Mouse (Mus musculus) spleen, postnatal 36 days (tissue): Measurements from ENCODE around the gene Prkca.
A peak's percentile ranks its signal among the peaks of the same experiment; 100 is the strongest.

Source experiments
- DNase-seq, 2 experiments: peaks; one replicate each; pipeline ENCODE4 v3.0.0; 2022; ENCODE audit warnings: low spot score in 2 of 2, mixed read lengths in 1 of 2

The Prkca gene

GRCm38 (mm10) chr11:108235081-108235703 lies 108.5 kb downstream of the Prkca start:
- no peak for DNase-seq

DNA sequence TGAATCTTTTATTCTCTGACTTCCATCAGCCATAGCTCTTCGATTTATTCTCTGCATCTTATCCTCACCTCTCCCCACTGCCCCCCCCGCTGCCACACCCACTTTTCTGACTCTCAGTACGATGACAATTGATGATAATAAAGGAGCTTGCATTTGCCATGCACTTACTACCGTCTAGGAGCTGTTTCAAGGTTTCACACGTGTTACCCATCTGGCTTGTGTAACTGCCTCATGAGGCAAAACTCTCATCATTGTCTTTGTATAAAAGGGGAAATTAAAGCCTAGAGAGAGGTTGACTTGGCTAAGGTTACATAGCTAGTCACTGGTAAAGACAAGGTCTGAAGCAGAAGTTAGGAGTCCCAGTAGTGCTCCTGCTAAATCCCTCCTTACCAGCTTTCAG lies 110.7 kb downstream of the Prkca start:
- DNase-seq, result no peak

DNA sequence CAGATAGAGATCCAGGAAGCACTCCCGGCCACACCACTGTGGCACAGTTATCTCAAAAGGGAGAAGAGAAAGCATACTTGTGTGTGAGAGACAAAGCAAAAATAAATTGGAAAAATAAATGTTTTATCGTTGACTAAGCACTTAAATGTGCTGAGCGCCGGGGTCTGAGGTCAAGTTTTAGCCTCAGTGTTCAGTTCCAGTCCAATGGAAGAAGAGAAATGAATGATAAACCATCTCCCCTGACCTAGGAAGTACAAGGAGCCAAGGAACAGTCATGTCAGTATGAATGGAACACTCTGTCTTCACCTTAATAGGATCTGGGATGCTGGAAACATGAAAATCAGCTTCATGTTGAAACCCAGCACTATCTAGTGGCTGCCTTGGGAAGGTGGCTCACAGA lies 113.6 kb downstream of the Prkca start:
- no peak for DNase-seq

DNA sequence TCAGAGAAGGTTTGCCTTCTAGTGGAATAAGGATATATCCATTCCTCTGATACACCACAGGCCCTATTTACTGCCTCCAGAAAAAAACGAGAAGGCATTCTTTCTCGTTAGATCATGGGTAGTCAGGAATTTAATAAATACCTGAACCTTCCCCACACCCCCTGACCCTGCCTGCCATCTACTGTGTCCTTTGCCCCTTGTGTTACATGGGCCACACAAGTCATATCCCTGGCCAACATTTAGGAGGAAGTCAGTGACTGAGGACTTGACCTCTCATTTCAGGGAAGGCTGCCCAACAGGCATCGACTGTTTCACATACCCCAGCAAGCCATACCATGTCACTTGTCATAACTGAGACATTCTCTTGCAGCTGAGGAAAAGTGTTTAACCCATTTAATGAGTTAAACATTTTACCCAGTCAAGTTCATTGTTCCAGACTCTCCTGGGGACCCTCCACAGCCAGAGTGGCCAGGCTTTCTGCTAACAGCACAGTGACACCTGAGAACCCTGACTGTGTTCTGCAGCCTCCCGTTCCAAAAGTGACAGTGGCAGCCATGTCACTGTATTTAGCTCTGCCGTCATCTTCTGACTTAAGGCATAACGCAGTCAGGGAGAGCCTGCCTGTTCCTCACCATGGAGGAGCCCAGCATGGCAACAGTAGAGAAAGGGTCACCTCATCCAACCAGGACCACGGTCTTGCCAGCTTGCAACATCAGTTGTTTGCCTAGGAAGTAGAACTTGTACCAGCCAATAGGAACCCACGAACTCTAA lies 114.4 kb downstream of the Prkca start:
- DNase-seq, result no peak

- DNase-seq, result no peak
These were observed 115.2 kb downstream of the Prkca start for GRCm38 (mm10) chr11:108228497-108228896.

DNA sequence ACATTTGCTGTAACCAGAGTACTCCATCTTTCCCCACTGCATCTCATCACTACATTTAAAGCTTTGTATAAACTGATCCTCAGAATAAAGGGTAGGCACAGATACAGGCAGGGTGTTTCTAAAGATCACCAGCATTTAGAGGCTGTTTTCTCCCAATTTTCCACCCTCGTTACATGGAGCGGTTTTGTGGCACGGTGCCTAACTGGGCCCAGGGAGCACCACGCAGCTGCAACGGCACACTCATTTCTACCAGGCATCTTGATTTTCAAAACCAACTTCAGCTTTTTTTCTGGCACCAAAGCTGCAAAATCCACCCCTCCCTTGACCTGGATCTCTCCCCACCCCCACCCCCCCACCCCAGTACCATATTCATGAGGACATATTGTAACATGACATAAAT lies 117.5 kb downstream of the Prkca start:
- no peak for DNase-seq

DNA sequence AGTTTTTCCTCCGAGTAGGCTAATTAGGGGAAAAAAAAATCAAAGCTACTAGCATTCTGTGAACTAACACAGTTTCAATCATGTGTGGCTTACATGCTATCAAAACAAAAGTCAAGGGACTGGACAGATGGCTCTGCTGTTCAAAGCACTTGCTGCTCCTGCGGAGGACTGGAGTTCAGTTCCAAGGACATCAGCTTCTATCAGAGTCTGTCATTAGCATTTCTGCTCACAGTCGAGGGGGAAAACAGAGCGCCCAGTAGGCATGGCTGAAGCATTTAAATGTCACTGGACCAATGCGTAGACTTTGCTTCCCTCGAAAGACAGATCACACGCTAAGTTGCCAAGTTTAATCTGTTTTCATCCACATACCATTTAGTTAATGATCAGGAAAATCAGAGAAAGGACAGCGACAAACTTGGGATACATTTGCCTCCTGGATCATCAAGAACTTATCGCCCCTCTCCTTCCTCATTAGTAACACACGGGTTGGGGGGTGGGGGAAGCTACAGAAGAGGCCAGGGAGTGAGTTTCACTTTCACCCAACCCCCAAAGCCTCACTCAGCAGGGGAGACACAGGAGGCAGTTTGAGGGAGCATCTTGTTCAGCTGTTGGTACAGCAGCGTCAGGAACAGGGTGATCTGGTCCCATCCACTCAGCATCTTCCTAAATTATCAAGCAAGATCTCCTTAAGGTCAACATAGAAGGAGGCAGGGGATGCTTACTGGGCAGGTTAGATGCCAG lies 119.3 kb downstream of the Prkca start:
- peak; percentile 37 to 56 for DNase-seq

DNA sequence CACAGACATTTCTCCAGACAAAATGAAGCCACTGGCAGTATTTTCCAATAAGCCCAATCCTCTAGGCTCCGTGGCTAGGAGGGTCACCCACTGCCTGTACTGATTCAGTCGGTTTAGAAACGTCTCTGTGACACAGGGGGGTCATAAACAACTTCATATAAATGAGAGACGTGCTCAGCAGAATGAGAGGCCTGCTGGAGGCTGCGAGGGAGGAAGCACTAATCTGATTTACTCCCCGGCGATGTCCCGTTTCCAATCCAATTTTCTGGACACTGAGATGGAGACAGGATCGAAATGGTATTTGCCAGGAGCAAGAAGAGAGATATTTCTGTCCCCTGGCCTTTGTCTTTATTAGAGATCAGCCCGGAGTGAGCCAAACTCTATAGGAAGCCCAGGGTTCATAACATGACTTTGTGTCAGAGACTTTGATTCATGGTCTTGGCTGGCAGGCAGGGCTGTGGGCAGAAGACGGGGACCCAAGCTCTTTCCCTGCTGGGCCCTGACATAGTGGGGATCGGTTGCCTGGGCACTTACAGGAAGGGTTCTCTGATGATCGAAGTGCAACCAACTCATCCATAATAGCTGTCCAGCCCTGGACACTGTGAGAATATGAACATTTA lies 120.0 kb downstream of the Prkca start:
- DNase-seq, result no peak

DNA sequence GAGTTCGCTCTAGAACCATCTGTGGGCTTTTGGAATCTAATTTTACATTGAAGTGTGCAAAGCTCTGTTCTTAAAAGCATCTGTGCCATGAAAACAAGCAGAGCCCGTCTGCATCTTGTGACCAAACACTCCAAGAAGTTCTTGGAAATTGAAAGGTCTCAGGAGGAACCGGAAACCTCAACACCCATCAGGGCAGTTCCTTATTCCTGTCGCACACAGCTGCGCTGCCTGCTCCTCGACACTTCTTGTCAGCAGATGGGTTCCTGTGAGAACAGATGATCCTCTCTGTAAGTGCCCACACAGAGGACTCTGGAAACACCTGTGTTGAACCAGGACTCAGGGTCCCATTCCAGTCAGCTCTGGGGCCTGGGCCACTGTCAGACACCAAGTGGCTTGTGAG lies 120.6 kb downstream of the Prkca start:
- peak; percentile 64 to 74 for DNase-seq

DNA sequence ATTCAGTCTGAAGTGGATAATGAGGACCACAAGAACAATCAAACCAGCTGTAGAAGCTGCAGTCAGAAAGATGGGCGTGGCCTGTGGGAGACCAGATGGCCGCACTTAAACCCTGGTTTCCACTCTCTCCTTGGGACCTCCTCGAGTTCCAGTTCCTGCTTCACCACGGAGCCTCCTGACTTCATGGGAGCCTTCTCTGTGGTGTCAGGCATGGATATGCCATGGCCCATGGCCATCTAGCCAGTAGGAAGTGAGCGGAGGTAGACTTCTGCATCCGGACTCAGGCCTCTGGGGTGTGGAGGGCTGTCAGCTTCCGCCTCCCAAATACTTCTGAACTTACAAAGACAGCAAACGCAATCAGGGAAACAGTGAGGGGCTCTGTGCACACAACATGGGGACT lies 121.1 kb downstream of the Prkca start:
- peak; percentile 60 to 68 for DNase-seq

DNA sequence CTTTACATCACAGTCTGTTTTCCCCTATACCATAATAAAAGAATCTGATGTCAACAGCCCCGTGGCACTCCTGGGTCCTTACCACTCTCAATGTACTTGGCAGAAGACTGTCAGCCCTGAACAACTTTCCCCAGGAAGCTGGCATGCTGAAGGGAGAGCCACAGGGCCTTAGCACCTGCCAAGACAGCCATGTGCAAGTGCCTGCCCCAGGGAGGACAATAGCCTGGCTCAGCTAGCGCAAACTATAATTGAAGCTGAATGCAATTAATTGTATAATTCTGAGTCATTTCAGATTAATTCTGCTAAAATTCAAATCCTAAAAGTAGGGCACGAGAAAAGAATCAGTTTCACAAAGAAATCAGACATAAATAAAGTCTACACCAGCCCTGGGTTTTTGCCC lies 121.7 kb downstream of the Prkca start:
- no peak for DNase-seq

GRCm38 (mm10) chr11:108221124-108221835 lies 122.4 kb downstream of the Prkca start:
- no peak for DNase-seq

GRCm38 (mm10) chr11:108220605-108221004 lies 123.1 kb downstream of the Prkca start:
- no peak for DNase-seq

DNA sequence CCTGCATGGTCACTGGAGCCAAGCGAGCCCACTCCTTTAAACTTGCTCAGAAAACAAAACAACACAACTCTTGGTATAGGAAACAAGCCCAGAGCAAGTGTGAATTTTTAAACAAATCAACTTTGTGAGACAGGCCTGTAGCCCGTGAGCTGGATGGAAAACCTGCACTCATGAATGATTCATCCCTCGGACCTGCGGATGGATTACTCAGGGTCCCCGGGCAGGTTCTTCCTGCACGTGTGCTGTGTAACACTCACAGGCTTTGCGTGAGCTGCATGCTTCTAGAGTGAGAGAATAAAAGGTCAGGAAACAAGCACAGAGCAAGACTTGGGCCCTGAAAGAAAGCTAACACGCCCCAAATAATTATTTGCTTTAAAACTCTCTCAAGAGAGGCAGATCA lies 126.7 kb downstream of the Prkca start:
- no peak for DNase-seq

- DNase-seq, result no peak
These were observed 127.7 kb downstream of the Prkca start for GRCm38 (mm10) chr11:108216064-108216463.

DNA sequence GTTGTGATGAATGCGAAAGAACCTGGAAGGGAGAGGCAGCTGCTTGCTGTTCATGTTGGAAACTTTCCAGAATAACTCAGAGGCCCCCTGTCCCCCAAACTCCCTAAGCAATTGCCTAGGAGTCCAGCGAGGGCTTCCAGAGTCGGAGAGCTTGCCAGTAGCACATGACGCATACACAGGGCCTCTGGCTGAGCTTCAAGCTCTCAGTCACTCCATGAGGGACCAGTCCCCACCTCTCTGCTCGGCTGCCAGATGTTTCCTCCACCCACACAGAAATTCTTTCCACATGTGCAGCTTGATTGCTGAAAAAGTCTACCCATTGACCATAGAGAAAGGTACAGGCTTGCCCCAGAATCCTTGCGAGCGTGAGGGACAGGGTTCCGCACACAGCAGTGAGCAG lies 128.3 kb downstream of the Prkca start:
- peak; percentile 28 to 33 for DNase-seq

DNA sequence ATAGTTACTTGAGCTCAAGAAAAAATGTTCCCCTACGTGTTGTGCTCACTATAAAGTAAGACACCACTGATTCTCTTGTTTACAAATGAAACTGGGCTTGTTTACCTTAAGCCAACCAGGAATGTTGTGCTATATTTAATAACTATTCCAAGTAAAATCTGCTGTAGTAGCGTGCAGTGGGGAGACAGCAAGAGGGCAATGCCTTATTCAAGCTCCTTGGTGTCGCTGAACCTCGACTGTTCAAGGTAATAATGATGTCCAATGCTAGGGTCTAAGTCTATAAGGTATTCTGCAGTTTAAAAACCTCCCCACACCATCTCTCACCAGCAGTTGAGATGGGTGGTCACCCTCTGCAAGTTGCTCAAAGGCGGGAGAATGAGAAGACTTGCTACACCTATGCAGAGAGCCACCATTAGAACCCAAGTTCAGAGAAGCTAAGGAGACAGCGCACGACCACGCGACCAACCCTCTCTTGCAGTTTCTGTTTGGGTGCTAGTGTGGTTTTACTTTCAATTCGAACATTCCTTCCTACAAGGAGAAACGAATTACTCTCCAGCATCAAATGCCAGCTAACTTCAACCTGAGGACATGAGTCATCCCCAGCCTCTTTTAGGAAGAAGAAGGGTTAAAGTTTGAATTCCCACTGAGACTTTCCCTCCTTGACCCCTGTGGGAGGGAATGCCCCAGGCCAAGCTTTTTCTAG lies 129.1 kb downstream of the Prkca start:
- DNase-seq, result peak in 1 of 2 experiments; percentile 27

GRCm38 (mm10) chr11:108213783-108214182 lies 129.9 kb downstream of the Prkca start:
- no peak for DNase-seq

DNA sequence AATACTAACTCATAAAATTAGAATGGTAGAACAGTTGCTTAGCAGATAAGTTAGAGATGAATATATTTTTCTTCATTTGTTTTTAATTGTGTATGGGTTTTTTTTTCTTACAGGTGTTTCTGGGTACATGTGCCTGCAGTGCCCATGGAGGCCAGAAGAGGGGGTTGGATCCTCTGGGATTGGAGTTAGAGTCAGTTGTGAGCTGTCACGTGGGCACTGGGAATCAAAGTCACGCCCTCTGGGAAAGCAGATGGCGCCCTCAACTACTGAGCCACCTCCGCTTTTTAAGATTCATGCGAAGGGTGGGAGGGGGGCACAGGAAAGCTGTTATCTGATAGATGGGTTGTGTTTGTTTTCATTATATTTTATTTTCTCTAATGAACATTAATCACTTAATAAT lies 131.1 kb downstream of the Prkca start:
- no peak for DNase-seq

GRCm38 (mm10) chr11:108212030-108212429 lies 131.7 kb downstream of the Prkca start:
- DNase-seq, result no peak

GRCm38 (mm10) chr11:108210749-108211148 lies 133.0 kb downstream of the Prkca start:
- no peak for DNase-seq
